Mouse (Mus musculus) myocyte (in vitro differentiated cells): ENCODE results near the gene Rnf169.

ENCODE experiments used
- E2F4 ChIP-seq: IDR thresholded peaks from one replicate; pipeline ENCODE4 v1.6.1; 2011; ENCODE audit warnings: mild to moderate bottlenecking, control low read depth, moderate library complexity; ENCODE audit not compliant: insufficient read depth
- MAX ChIP-seq: IDR thresholded peaks from one replicate; pipeline ENCODE4 v1.6.1; 2011; ENCODE audit warnings: low read depth, mild to moderate bottlenecking, control low read depth
- MYOD1 ChIP-seq, 3 experiments: IDR thresholded peaks; one replicate each; pipeline ENCODE4 v1.6.1; 2011; ENCODE audit warnings: control low read depth in 2 of 3, low read depth in 2 of 3, mild to moderate bottlenecking in 2 of 3, moderate library complexity in 1 of 3; ENCODE audit not compliant: insufficient read length in 2 of 3, control insufficient read depth in 1 of 3
- POLR2A ChIP-seq: IDR thresholded peaks from one replicate; pipeline ENCODE4 v1.6.1; 2011; ENCODE audit warnings: low read depth, mild to moderate bottlenecking, control low read depth, moderate library complexity; ENCODE audit not compliant: insufficient read length
- REST ChIP-seq: IDR thresholded peaks from one replicate; pipeline ENCODE4 v1.6.1; 2011; ENCODE audit warnings: mild to moderate bottlenecking, control low read depth, moderate library complexity; ENCODE audit not compliant: insufficient read depth, insufficient read length
- SRF ChIP-seq: IDR thresholded peaks from one replicate; pipeline ENCODE4 v1.6.1; 2011; ENCODE audit warnings: low read depth; ENCODE audit not compliant: control insufficient read depth, insufficient read length
- TCF12 ChIP-seq: IDR thresholded peaks from one replicate; pipeline ENCODE4 v1.6.1; 2011; ENCODE audit warnings: mild to moderate bottlenecking, control low read depth; ENCODE audit not compliant: poor library complexity, insufficient read depth, severe bottlenecking
- TCF3 ChIP-seq: IDR thresholded peaks from one replicate; pipeline ENCODE4 v1.6.1; 2011; ENCODE audit warnings: low read depth, control low read depth; ENCODE audit not compliant: insufficient read length
- USF1 ChIP-seq: IDR thresholded peaks from one replicate; pipeline ENCODE4 v1.6.1; 2011; ENCODE audit warnings: low read depth, mild to moderate bottlenecking, control low read depth, moderate library complexity

- TF ChIP-seq E2F4: no peak
- no peak for TF ChIP-seq SRF
- no peak for TF ChIP-seq POLR2A
- no peak for TF ChIP-seq MYOD1 (IDR thresholded peaks at IDR 0.05; ENCODE audit: control insufficient read depth in 1 of 3, insufficient read length in 2 of 3, low read depth in 2 of 3)
- TF ChIP-seq REST: no peak
- TF ChIP-seq MAX: no peak
- TF ChIP-seq TCF3: no peak
- TF ChIP-seq USF1: no peak
- TF ChIP-seq TCF12: no peak
These were observed 16.9 kb downstream of the Rnf169 start for GRCm38 (mm10) chr7:99963237-99963860.
